Mouse (Mus musculus): ENCODE results near the gene Max.

- TF ChIP-seq CTCF (IDR thresholded peaks at IDR 0.05; ENCODE audit: borderline replicate concordance, extremely low read depth, insufficient read depth, insufficient read length) (no peak), POLR2A (IDR thresholded peaks at IDR 0.05; ENCODE audit: borderline replicate concordance, extremely low read depth, insufficient read depth, insufficient read length, poor library complexity, severe bottlenecking) (no peak)
These were observed 19.0 kb downstream of the Max start for GRCm38 (mm10) chr12:76943046-76943445.
